Mouse (Mus musculus) urinary bladder, postnatal 10 days (tissue): ENCODE results near the gene Brpf1.
"Not testable (repeated sequence)": the region's sequence is repeated elsewhere in the genome, so short reads cannot be mapped to it uniquely, and the experiment has no call there.

Experiments
- DNase-seq: peaks from one replicate; pipeline ENCODE4 v3.0.0; 2022; ENCODE audit warnings: low spot score

The Brpf1 gene

DNA sequence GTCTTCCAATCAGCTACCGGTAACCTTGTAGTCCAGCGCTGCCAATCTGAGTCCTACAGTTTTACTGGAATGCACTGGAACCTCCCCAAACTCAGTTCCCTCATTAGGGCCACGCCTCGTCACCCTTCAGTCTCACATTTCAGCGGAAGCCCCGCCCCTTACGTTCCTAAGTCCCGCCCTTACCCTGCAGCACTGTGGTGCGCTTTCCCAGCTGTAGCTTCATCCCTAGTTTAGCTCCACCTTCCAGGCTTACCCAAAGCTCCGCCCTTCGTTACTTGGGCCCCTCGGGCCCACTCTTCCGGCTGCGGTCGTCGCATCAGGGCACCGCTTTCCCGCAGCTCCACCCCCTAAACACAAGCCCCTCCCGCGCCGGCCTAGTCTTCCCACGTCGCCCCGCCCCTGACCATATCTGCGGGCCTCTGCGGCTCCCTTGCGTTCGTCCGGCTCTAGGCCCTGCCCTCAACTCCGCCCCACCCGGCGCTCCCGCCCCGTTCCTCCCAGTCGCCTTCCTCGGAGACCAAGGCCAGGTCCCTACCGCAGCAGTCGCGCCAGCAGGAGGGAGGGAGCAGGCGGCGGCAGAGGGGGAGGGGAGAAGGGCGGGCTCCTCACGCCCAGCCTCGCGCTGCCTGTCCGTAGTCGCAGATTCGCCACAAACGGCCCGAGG is 483 bp upstream of the Brpf1 start:
- peak; percentile 99 for DNase-seq

DNA sequence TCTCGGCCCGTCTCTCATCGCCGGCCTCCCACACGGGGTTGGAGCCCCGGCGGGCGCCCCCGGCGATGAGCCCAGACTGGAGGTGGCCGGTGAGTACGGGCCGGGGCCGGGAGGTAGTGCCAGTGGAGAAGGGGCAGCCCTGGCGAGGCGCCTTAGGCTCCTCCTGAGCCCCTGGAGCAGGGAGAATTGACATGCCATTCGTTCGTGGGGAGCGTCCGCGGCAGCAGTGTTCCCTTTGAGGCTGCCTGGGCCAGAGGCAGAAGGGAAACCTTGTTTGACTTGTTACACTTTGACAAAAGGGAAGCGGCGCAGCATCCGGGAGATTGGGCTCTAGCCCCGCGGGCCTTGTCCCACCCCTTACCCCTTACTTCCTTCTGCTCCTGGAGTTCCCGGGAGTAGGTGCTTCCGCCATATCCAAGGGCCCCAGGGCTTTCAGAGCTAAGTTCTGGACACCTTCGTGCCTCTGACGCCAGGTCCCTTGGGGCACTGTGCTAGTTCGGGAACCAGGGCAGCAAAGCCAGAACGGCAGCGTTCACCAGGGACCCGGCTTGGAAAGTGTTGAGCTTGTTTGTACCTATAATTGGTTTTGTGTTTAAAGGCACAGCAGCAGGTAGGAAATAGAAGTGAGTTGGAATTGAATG is 664 bp downstream of the Brpf1 start:
- DNase-seq, result no peak

- DNase-seq, result no peak
Measured at GRCm38 (mm10) chr6:113308141-113308540, 1.2 kb downstream of the Brpf1 start.

- no peak for DNase-seq
Measured at GRCm38 (mm10) chr6:113315972-113316371, 9.0 kb downstream of the Brpf1 start.

DNA sequence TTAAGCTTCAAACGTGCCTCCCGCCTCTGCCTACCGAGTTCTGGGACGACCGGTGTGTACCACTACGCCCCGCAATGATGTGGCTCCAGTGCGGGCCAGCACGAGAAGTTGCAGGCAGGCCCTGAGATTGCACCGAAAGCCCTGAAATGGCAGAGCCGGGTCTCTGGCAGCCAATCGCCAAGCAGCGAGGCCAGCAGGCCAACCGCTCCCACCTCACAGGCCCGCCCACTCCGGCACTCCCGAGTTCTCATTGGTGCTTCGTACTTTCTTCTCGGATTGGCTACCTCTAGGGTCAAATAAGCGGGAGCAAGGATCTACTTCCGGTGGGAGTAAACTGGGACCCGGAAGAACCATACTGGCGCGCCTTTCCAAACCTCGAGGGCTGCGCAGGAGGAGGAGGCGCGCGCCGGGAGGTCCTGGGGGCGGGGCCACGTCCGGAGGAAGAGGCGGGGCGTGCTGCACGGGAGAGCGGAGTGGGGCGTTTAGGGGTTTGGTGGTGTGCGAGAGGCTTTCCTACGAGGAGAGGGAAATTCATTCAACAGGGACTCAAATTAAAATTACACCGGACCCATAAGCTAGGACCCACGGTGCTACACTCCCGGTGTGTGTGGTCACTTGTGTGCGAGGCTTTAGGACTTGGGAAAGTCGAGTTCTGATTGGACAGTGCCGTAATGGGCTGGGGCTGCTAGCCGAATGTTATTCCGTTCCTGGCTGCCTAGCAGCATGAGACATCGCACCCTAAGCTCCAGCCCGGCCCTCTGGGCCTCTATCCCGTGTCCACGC is 19.8 kb downstream of the Brpf1 start, which contains the start of gene Ogg1:
Gene Ogg1, plus strand, starts transcription at position 440 of the 783 bp plus-strand sequence.
- DNase-seq, result peak; percentile 88

- DNase-seq, result no peak
Measured at GRCm38 (mm10) chr6:113329396-113329795, 22.5 kb downstream of the Brpf1 start.

GRCm38 (mm10) chr6:113330547-113330946 is 23.6 kb downstream of the Brpf1 start:
- DNase-seq, result no peak

DNA sequence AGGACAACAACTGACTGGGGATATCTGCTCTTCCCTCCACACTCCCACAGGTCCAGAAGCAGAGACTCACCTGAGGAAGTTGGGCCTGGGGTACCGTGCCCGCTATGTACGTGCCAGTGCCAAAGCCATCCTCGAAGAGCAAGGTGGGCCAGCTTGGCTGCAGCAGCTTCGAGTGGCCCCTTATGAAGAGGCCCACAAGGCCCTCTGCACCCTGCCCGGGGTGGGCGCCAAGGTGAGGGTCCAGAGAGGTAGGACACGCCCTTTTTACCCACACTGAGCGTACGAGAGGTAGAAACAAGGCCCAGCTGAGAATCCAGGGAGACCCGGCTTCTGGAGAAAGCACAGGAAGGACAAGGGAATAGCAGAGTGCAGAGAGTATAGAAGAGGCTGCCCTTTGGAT is 24.8 kb downstream of the Brpf1 start:
- no peak for DNase-seq

DNA sequence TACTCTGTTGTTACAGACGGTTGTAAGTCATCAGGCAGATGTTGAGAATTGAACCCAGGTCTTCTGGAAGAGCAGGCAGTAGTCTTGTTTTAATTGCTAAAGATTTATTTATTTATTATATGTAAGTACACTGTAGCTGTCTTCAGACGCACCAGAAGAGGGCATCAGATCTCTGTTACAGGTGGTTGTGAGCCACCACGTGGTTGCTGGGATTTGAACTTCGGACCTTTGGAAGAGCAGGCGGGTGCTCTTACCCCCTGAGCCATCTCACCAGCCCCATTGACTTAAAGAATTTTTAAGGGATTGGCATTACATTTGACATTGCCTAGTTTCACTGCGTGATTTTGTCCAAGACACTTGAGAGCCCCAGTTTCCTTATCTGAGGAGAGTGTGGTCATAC is 25.8 kb downstream of the Brpf1 start:
- DNase-seq, result not testable (repeated sequence)

GRCm38 (mm10) chr6:113333137-113333950 is 26.4 kb downstream of the Brpf1 start:
- DNase-seq, result no peak

GRCm38 (mm10) chr6:113334216-113334615 is 27.3 kb downstream of the Brpf1 start:
- DNase-seq, result no peak

DNA sequence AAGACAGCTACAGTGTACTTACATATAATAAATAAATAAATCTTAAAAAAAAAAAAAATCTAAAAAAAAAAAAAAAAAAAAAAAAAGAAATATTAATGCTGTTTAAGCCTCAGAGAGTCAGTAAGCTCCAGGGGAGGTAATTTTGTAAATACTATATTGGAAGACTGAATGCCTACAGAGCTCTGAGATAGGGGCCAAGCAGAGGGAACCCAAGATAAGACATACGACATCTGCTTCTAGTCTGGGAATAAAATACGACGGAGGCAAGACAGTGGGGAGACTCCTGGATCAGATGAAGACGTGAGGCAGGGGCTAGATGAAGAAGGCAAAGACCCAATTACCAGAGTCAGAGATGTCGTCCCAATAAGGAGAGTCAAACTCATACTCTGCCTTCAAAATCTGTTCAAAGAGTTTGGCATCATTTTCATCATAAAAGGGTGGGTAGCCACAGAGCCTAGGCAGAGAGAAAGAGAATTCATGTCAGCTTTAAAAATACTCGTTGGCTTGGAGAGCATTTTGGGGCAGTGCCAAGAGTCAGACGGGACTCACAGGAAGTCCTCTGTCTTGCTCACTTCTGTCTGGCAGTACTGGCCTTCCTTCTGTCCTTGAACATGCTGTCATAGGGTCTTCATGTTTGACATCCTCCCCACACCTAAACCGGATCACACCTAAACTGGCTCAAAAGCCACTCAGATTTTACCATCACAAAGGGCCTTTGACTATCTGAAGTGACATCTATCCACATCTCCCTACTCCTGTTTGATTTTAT is 30.1 kb downstream of the Brpf1 start:
- no peak for DNase-seq

GRCm38 (mm10) chr6:113341574-113341973 is 34.6 kb downstream of the Brpf1 start:
- DNase-seq, result no peak

DNA sequence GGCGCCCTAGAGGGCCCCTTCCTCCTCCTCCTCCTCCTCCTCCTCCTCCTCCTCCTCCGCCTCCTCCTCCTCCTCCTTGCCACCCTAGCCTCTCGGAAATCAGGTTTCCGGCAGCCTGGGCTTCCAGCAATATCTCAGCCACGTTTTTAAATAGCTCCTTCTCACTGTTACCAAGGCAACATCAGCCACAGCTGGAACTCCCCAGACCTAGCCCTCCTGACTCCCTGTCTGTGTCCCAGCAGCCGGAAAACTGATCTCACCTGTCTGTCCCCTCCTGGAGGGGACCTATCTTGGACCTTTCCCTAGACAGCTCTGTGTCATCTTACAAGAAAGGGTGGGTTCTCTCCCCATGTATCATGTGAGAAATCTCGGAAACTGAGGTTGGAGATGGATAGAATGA is 35.4 kb downstream of the Brpf1 start:
- no peak for DNase-seq

- DNase-seq, result peak; percentile 34
Measured at GRCm38 (mm10) chr6:113343177-113344092, 36.5 kb downstream of the Brpf1 start, which contains the start of gene Camk1. Gene Camk1 (minus strand): TSS chr6:113343984.

GRCm38 (mm10) chr6:113344321-113344720 is 37.4 kb downstream of the Brpf1 start:
- no peak for DNase-seq

DNA sequence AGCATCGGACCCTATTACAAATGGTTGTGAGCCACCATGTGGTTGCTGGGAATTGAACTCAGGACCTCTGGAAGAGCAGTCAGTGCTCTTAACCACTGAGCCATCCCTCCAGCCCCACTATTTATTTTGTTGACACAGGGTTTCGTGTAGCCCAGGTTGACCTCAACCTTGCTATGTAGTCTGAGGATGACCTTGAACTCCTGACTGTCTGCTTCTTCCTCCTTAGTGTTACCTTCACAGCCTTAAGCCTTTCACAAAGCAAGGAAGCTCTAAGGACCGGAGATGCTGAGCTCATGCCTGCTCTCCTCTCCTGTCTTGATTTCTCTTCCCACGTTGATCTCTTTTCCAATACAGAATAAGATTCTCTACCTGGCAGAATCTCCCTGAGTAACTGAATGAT is 40.0 kb downstream of the Brpf1 start:
- DNase-seq, result no peak

DNA sequence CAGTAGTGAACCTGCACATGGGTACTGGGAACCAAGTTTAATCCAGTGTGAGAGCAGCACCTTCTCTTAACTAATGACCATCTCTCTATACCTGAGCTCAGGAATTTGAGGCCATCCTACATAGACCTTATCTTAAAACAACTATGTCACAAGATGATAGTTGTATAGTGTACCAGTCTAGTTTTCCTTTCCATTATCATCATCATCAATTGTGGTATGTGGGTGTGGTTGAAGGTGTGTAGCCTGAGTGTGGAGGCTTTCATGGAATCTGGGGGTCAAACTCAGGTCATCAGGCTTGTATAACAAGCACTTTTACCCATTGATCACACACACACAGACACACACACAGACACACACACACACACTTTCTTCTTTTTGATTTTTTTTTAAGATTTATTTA is 43.6 kb downstream of the Brpf1 start:
- no peak for DNase-seq

- no peak for DNase-seq
Measured at GRCm38 (mm10) chr6:113351161-113351560, 44.2 kb downstream of the Brpf1 start.

GRCm38 (mm10) chr6:113351653-113352052 is 44.7 kb downstream of the Brpf1 start:
- no peak for DNase-seq
